Mouse (Mus musculus): ENCODE data around the gene Slc39a1. TPM values are rescaled to one million over a fixed set of nuclear protein-coding genes. Genes with fewer than 3 reads are reported as not detected.
A peak's percentile ranks its signal among the peaks of the same experiment; 100 is the strongest.
"Not testable (repeated sequence)": the region's sequence is repeated elsewhere in the genome, so short reads cannot be mapped to it uniquely, and the experiment has no call there.

The Slc39a1 gene
- polyA plus RNA-seq, 1 experiment from 2014 or later = 41.2 TPM

GRCm38 (mm10) chr3:90250791-90251190 is 2.8 kb downstream of the Slc39a1 start:
- no peaks in the 10 kb centered on the region for H3K27me3 ChIP-seq (ENCODE audit: control insufficient read depth, insufficient read depth, low read length)
- H3K36me3 ChIP-seq (ENCODE audit: control insufficient read depth, insufficient read depth, low read length) = peaks cover 4% of the 10 kb centered on the region; the same call in 1 of the 2 replicates
- H3K4me1 ChIP-seq (ENCODE audit: control insufficient read depth, insufficient read depth, low read length) = peaks cover 11% of the 10 kb centered on the region
- H3K27ac ChIP-seq (ENCODE audit: low read depth, low read length) = no peak overlapping the region
- H3K4me3 ChIP-seq (ENCODE audit: low read depth, low read length) = no peak overlapping the region
- WGBS = 94% methylated on average over 6 of the region's 6 CpGs
- ATAC-seq (ENCODE audit: low read depth) = no peak
- no peaks in the 10 kb centered on the region for H3K9me3 ChIP-seq (ENCODE audit: control insufficient read depth, low read length)
- H3K9ac ChIP-seq (replicated peaks; ENCODE audit: low read depth, low read length) = no peak overlapping the region
- no peak overlapping the region for H3K4me2 ChIP-seq (ENCODE audit: low read depth, low read length)

DNA sequence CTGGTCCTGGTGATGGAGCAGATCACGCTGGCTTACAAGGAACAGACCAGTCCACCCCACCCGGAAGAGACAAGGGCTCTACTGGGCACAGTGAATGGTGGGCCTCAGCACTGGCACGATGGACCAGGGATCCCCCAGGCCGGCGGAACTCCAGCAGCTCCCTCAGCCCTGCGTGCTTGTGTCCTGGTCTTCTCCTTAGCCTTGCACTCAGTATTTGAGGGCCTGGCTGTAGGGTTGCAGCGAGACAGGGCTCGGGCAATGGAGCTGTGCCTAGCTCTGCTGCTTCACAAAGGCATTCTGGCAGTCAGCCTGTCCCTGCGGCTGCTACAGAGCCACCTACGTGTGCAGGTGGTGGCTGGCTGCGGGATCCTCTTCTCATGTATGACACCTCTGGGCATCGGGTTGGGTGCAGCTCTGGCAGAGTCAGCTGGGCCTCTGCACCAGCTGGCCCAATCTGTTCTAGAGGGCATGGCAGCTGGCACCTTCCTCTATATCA is 3.8 kb downstream of the Slc39a1 start:
- H3K27me3 ChIP-seq (ENCODE audit: control insufficient read depth, insufficient read depth, low read length); H3K27ac ChIP-seq (ENCODE audit: low read depth, low read length); H3K9ac ChIP-seq (replicated peaks; ENCODE audit: low read depth, low read length); H3K4me2 ChIP-seq (ENCODE audit: low read depth, low read length); H3K4me3 ChIP-seq (ENCODE audit: low read depth, low read length); H3K9me3 ChIP-seq (ENCODE audit: control insufficient read depth, low read length); H3K36me3 ChIP-seq (ENCODE audit: control insufficient read depth, insufficient read depth, low read length); ATAC-seq (ENCODE audit: low read depth): not testable (repeated sequence)
- 95% methylated on average over 8 of the region's 12 CpGs for WGBS
- peaks cover 11% of the 10 kb centered on the region for H3K4me1 ChIP-seq (ENCODE audit: control insufficient read depth, insufficient read depth, low read length)

GRCm38 (mm10) chr3:90252659-90253058 is 4.7 kb downstream of the Slc39a1 start:
- 92% methylated on average over 2 of the region's 2 CpGs for WGBS

GRCm38 (mm10) chr3:90253174-90253573 is 5.2 kb downstream of the Slc39a1 start:
- H3K4me2 ChIP-seq (ENCODE audit: low read depth, low read length) = peak overlapping the region; percentile 91; the same call in 1 of the 2 replicates
- not testable (repeated sequence) for H3K27ac ChIP-seq (ENCODE audit: low read depth, low read length); H3K9ac ChIP-seq (replicated peaks; ENCODE audit: low read depth, low read length); H3K4me3 ChIP-seq (ENCODE audit: low read depth, low read length); H3K27me3 ChIP-seq (ENCODE audit: control insufficient read depth, insufficient read depth, low read length); ATAC-seq (ENCODE audit: low read depth); H3K9me3 ChIP-seq (ENCODE audit: control insufficient read depth, low read length)
- 82% methylated on average over 1 of the region's 1 CpGs for WGBS
- H3K4me1 ChIP-seq (ENCODE audit: control insufficient read depth, insufficient read depth, low read length) = peaks cover 11% of the 10 kb centered on the region
- peaks cover 12% of the 10 kb centered on the region for H3K36me3 ChIP-seq (ENCODE audit: control insufficient read depth, insufficient read depth, low read length)

More at GRCm38 (mm10) chr3:90252659-90253058, 4.7 kb downstream of the Slc39a1 start:
- H3K9me3 ChIP-seq (ENCODE audit: control insufficient read depth, low read length); H3K27me3 ChIP-seq (ENCODE audit: control insufficient read depth, insufficient read depth, low read length); H3K4me3 ChIP-seq (ENCODE audit: low read depth, low read length); H3K4me2 ChIP-seq (ENCODE audit: low read depth, low read length); H3K27ac ChIP-seq (ENCODE audit: low read depth, low read length); H3K9ac ChIP-seq (replicated peaks; ENCODE audit: low read depth, low read length); ATAC-seq (ENCODE audit: low read depth); H3K36me3 ChIP-seq (ENCODE audit: control insufficient read depth, insufficient read depth, low read length): not testable (repeated sequence)
- H3K4me1 ChIP-seq (ENCODE audit: control insufficient read depth, insufficient read depth, low read length) = peaks cover 11% of the 10 kb centered on the region

GRCm38 (mm10) chr3:90253653-90254418 is 5.9 kb downstream of the Slc39a1 start, which contains the start of gene Crtc2:
Crtc2 (plus strand) TSS chr3:90254163.
- no peaks in the 10 kb centered on the region for H3K27me3 ChIP-seq (ENCODE audit: control insufficient read depth, insufficient read depth, low read length)
- H3K36me3 ChIP-seq (ENCODE audit: control insufficient read depth, insufficient read depth, low read length) = peaks cover 17% of the 10 kb centered on the region
- ATAC-seq (ENCODE audit: low read depth) = peak; percentile 97
- H3K27ac ChIP-seq (ENCODE audit: low read depth, low read length) = peak within 1 kb of the TSS; percentile 82
- peak within 1 kb of the TSS; percentile 93 for H3K4me3 ChIP-seq (ENCODE audit: low read depth, low read length)
- peak within 1 kb of the TSS; percentile 91 for H3K4me2 ChIP-seq (ENCODE audit: low read depth, low read length)
- H3K9me3 ChIP-seq (ENCODE audit: control insufficient read depth, low read length) = no peaks in the 10 kb centered on the region
- whole genome bisulfite sequencing = 2% methylated on average over 40 of the region's 40 CpGs
- H3K9ac ChIP-seq (replicated peaks; ENCODE audit: low read depth, low read length) = peak within 1 kb of the TSS; percentile 87
- peaks cover 8% of the 10 kb centered on the region for H3K4me1 ChIP-seq (ENCODE audit: control insufficient read depth, insufficient read depth, low read length)

DNA sequence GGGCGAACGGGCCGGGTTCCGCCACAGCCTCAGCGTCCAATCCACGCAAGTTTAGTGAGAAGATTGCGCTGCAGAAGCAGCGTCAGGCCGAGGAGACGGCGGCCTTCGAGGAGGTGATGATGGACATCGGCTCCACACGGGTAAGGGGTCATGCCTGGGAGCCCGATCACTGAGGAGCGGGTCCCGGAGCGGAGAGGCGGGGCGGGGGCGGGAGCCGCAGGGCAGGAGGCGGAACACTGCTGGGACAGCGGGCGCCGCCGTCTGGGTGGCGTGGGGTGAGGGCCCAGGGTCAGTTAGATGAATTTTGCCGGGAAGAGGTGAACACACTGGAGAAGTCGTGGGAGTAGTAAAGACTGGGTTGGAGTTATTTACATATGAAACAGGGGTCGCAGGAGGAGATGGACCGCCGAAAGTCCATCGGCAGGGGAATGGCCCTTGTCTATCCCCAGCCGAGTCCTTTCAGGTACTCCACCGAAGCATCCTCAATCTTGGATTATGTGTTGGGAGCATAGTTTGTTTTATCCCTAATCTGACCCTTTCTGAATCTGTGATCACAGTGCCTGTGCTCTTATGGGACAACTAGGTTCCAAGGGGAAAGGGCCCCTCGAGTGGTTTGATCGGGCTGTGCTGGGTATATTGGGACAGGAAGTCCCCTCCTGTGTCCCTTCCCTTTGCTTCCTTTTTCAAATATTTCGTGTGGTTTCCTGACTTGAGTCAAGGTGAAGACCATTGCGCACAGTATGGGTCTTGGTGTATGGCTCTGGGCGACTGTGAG is 6.6 kb downstream of the Slc39a1 start:
- peak overlapping the region; percentile 93 for H3K4me3 ChIP-seq (ENCODE audit: low read depth, low read length)
- no peaks in the 10 kb centered on the region for H3K27me3 ChIP-seq (ENCODE audit: control insufficient read depth, insufficient read depth, low read length)
- no peaks in the 10 kb centered on the region for H3K9me3 ChIP-seq (ENCODE audit: control insufficient read depth, low read length)
- H3K27ac ChIP-seq (ENCODE audit: low read depth, low read length) = peak overlapping the region; percentile 82
- peaks cover 7% of the 10 kb centered on the region for H3K4me1 ChIP-seq (ENCODE audit: control insufficient read depth, insufficient read depth, low read length)
- H3K9ac ChIP-seq (replicated peaks; ENCODE audit: low read depth, low read length) = peak overlapping the region; percentile 87
- H3K36me3 ChIP-seq (ENCODE audit: control insufficient read depth, insufficient read depth, low read length) = peaks cover 23% of the 10 kb centered on the region
- 1% methylated on average over 41 of the region's 41 CpGs for WGBS
- H3K4me2 ChIP-seq (ENCODE audit: low read depth, low read length) = peak overlapping the region; percentile 91
- peak; percentile 47 for ATAC-seq (ENCODE audit: low read depth)

GRCm38 (mm10) chr3:90255194-90255565 is 7.2 kb downstream of the Slc39a1 start:
- H3K4me3 ChIP-seq (ENCODE audit: low read depth, low read length) = peak overlapping the region; percentile 93
- H3K9ac ChIP-seq (replicated peaks; ENCODE audit: low read depth, low read length) = peak overlapping the region; percentile 87
- H3K36me3 ChIP-seq (ENCODE audit: control insufficient read depth, insufficient read depth, low read length) = peaks cover 29% of the 10 kb centered on the region
- WGBS = 24% methylated on average over 2 of the region's 2 CpGs
- H3K9me3 ChIP-seq (ENCODE audit: control insufficient read depth, low read length) = no peaks in the 10 kb centered on the region
- H3K4me1 ChIP-seq (ENCODE audit: control insufficient read depth, insufficient read depth, low read length) = peaks cover 7% of the 10 kb centered on the region
- no peak for ATAC-seq (ENCODE audit: low read depth)
- H3K27ac ChIP-seq (ENCODE audit: low read depth, low read length) = no peak overlapping the region
- H3K4me2 ChIP-seq (ENCODE audit: low read depth, low read length) = peak overlapping the region; percentile 91
- H3K27me3 ChIP-seq (ENCODE audit: control insufficient read depth, insufficient read depth, low read length) = no peaks in the 10 kb centered on the region

GRCm38 (mm10) chr3:90255784-90256353 is 7.9 kb downstream of the Slc39a1 start:
- 96% methylated on average over 14 of the region's 14 CpGs for WGBS
- no peak overlapping the region; the same call in 1 of the 2 replicates for H3K4me2 ChIP-seq (ENCODE audit: low read depth, low read length)
- no peak overlapping the region for H3K4me3 ChIP-seq (ENCODE audit: low read depth, low read length)
- H3K4me1 ChIP-seq (ENCODE audit: control insufficient read depth, insufficient read depth, low read length) = peaks cover 7% of the 10 kb centered on the region
- H3K36me3 ChIP-seq (ENCODE audit: control insufficient read depth, insufficient read depth, low read length) = peaks cover 32% of the 10 kb centered on the region
- H3K27me3 ChIP-seq (ENCODE audit: control insufficient read depth, insufficient read depth, low read length) = no peaks in the 10 kb centered on the region
- H3K27ac ChIP-seq (ENCODE audit: low read depth, low read length) = no peak overlapping the region
- no peaks in the 10 kb centered on the region for H3K9me3 ChIP-seq (ENCODE audit: control insufficient read depth, low read length)
- ATAC-seq (ENCODE audit: low read depth) = no peak
- no peak overlapping the region for H3K9ac ChIP-seq (replicated peaks; ENCODE audit: low read depth, low read length)

All from neural tube, embryonic 14.5 days (tissue).